Mouse (Mus musculus) liver, adult 2 months (tissue): ENCODE data around the gene H13.

ENCODE experiments used
- CTCF ChIP-seq: fragments of 200-500 bp; IDR thresholded peaks from 2 replicates; pipeline ENCODE4 v1.5.1; 2011; ENCODE audit warnings: low read depth, low read length, control low read depth
- POLR2A ChIP-seq: fragments of 200-500 bp; IDR thresholded peaks from 2 replicates; pipeline ENCODE4 v1.6.1; 2011; ENCODE audit warnings: low read length, control low read depth; ENCODE audit not compliant: insufficient read depth; ENCODE audit errors: extremely low read depth

DNA sequence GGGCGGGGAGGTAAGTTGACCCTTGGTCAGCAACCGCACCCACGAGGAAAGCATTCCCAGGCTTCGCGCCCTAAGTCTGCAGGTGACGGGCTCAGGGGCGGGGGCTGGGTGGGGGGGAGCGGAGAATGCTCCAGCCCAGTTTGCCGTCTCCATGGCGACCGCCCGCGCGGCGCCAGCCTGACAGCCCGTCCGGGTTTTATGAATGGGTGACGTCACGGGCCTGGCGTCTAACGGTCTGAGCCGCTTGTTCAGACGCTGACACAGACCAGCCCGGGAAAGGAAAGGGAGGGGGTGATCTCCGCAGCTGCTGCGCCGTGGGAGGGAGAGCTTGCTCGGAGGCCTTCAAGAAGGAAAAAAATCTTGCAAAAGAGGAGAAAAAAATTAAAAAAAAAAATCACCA, 65.7 kb downstream of the H13 start:
- no peak for TF ChIP-seq CTCF
- no peak for TF ChIP-seq POLR2A
